Mouse (Mus musculus) intestine, postnatal 0 days (tissue): ENCODE results near the gene Kcna10. TPM values are rescaled to one million over a fixed set of nuclear protein-coding genes. Genes with fewer than 3 reads are reported as not detected.

Experiments
- ATAC-seq: fragments of 200-750 bp; cut with Nextera tagmentation; 2 replicates; pipeline ENCODE4 v1.8.0; 2017; ENCODE audit warnings: mild to moderate bottlenecking, moderate TSS enrichment, moderate library complexity
- H3K27ac ChIP-seq: fragments of 300-500 bp; sonication (generic); 2 replicates; pipeline ENCODE4 v1.5.1; 2014; ENCODE audit warnings: mild to moderate bottlenecking, low read depth, low read length, moderate library complexity
- H3K27me3 ChIP-seq: fragments of 300-500 bp; sonication (generic); replicated peaks from 2 replicates; pipeline ENCODE4 v1.6.1; 2014; ENCODE audit warnings: low read length, mixed read lengths; ENCODE audit not compliant: control insufficient read depth, insufficient read depth
- H3K36me3 ChIP-seq: fragments of 300-500 bp; sonication (generic); 2 replicates; pipeline ENCODE4 v1.6.1; 2014; ENCODE audit warnings: mild to moderate bottlenecking, moderate library complexity; ENCODE audit not compliant: control insufficient read depth, insufficient read depth
- H3K4me1 ChIP-seq: fragments of 300-500 bp; sonication (generic); replicated peaks from 2 replicates; pipeline ENCODE4 v1.6.1; 2014; ENCODE audit warnings: antibody characterized with exemption, low read length, mixed read lengths; ENCODE audit not compliant: control insufficient read depth, insufficient read depth
- H3K4me2 ChIP-seq: fragments of 300-500 bp; sonication (generic); replicated peaks from 2 replicates; pipeline ENCODE4 v1.6.1; 2014; ENCODE audit warnings: low read depth, mild to moderate bottlenecking, moderate library complexity
- H3K4me3 ChIP-seq: fragments of 300-500 bp; sonication (generic); 2 replicates; pipeline ENCODE4 v1.5.1; 2014; ENCODE audit warnings: low read depth, low read length
- H3K9ac ChIP-seq: fragments of 300-500 bp; sonication (generic); 2 replicates; pipeline ENCODE4 v1.6.1; 2014; ENCODE audit warnings: mild to moderate bottlenecking, low read depth, low read length
- H3K9me3 ChIP-seq: fragments of 300-500 bp; sonication (generic); 2 replicates; pipeline ENCODE4 v1.6.1; 2016; ENCODE audit warnings: mixed run types; ENCODE audit not compliant: control insufficient read depth
- CTCF ChIP-seq: sonication (generic); IDR thresholded peaks from 2 replicates; pipeline ENCODE4 v1.5.1; 2016; ENCODE audit warnings: low read depth, mild to moderate bottlenecking, control low read depth, antibody characterized with exemption, moderate library complexity
- WGBS: fragments of 180-500 bp; shearing (Covaris S2); extraction: QIAGEN DNeasy Blood & Tissue Kit; methylation state at CpG from one replicate; pipeline ENCODE4 v1.1.7; 2014; 5-methylcytosine and 5-hydroxymethylcytosine counted together
- polyA plus RNA-seq: library from polyadenylated mRNA; unstranded; fragments of >200 nt; fragmentation: Nextera tagmentation; extraction: Ambion mirVana; gene quantifications from 2 replicates; pipeline ENCODE4 v1.2.1, GENCODE M21; 2015

Gene Kcna10
- polyA plus RNA-seq, result not detected in 2 replicates

GRCm38 (mm10) chr3:107182756-107183155, at the start of gene Kcna10:
TSS of gene Kcna10 (plus strand) at chr3:107183056.
- Histone ChIP-seq H3K27ac (no peak within 1 kb of the TSS), H3K4me3 (no peak within 1 kb of the TSS), H3K9ac (no peak within 1 kb of the TSS), H3K9me3 (no peaks in the 10 kb centered on the region), H3K36me3 (no peaks in the 10 kb centered on the region), H3K4me1 (no peaks in the 10 kb centered on the region), H3K27me3 (no peaks in the 10 kb centered on the region), H3K4me2 (no peak within 1 kb of the TSS)
- ATAC-seq, result no peak
- WGBS, result 89% methylated on average over 1 of the region's 1 CpGs
- no peak for TF ChIP-seq CTCF

- no peak for TF ChIP-seq CTCF
- H3K27ac ChIP-seq, result no peak overlapping the region
- no peaks in the 10 kb centered on the region for H3K9me3 ChIP-seq
- H3K36me3 ChIP-seq, result no peaks in the 10 kb centered on the region
- WGBS, result 74% methylated on average over 3 of the region's 3 CpGs
- H3K9ac ChIP-seq, result no peak overlapping the region
- no peak overlapping the region for H3K4me3 ChIP-seq
- H3K4me1 ChIP-seq, result no peaks in the 10 kb centered on the region
- no peaks in the 10 kb centered on the region for H3K27me3 ChIP-seq
- H3K4me2 ChIP-seq, result no peak overlapping the region
- ATAC-seq, result no peak
These were observed 48.4 kb upstream of the Kcna10 start for GRCm38 (mm10) chr3:107134457-107134856.

GRCm38 (mm10) chr3:107147126-107147525, 35.7 kb upstream of the Kcna10 start:
- no peak for TF ChIP-seq CTCF
- ATAC-seq, result no peak
- no peaks in the 10 kb centered on the region for H3K27me3 ChIP-seq
- H3K4me1 ChIP-seq, result no peaks in the 10 kb centered on the region
- WGBS, result 74% methylated on average over 7 of the region's 7 CpGs
- no peak overlapping the region for H3K4me2 ChIP-seq
- no peak overlapping the region for H3K9ac ChIP-seq
- H3K36me3 ChIP-seq, result no peaks in the 10 kb centered on the region
- no peak overlapping the region for H3K4me3 ChIP-seq
- no peak overlapping the region for H3K27ac ChIP-seq
- H3K9me3 ChIP-seq, result no peaks in the 10 kb centered on the region

GRCm38 (mm10) chr3:107149006-107149405, 33.9 kb upstream of the Kcna10 start:
- WGBS, result 59% methylated on average over 3 of the region's 3 CpGs
- no peaks in the 10 kb centered on the region for H3K27me3 ChIP-seq
- no peak overlapping the region for H3K9ac ChIP-seq
- peak; percentile 73 for TF ChIP-seq CTCF
- H3K27ac ChIP-seq, result no peak overlapping the region
- no peak for ATAC-seq
- no peaks in the 10 kb centered on the region for H3K36me3 ChIP-seq
- H3K4me1 ChIP-seq, result no peaks in the 10 kb centered on the region
- no peaks in the 10 kb centered on the region for H3K9me3 ChIP-seq
- H3K4me3 ChIP-seq, result no peak overlapping the region
- H3K4me2 ChIP-seq, result no peak overlapping the region

- H3K27ac ChIP-seq, result no peak overlapping the region
- no peaks in the 10 kb centered on the region for H3K4me1 ChIP-seq
- no peaks in the 10 kb centered on the region for H3K36me3 ChIP-seq
- no peaks in the 10 kb centered on the region for H3K9me3 ChIP-seq
- H3K4me3 ChIP-seq, result no peak overlapping the region
- 54% methylated on average over 3 of the region's 3 CpGs for WGBS
- no peak overlapping the region for H3K9ac ChIP-seq
- TF ChIP-seq CTCF, result no peak
- no peaks in the 10 kb centered on the region for H3K27me3 ChIP-seq
- no peak for ATAC-seq
- no peak overlapping the region for H3K4me2 ChIP-seq
These were observed 32.4 kb upstream of the Kcna10 start for GRCm38 (mm10) chr3:107150469-107150868.

GRCm38 (mm10) chr3:107150872-107151540, 31.9 kb upstream of the Kcna10 start:
- no peaks in the 10 kb centered on the region for H3K9me3 ChIP-seq
- no peak overlapping the region for H3K4me3 ChIP-seq
- no peaks in the 10 kb centered on the region for H3K36me3 ChIP-seq
- WGBS, result 59% methylated on average over 7 of the region's 7 CpGs
- H3K9ac ChIP-seq, result no peak overlapping the region
- no peaks in the 10 kb centered on the region for H3K4me1 ChIP-seq
- H3K27ac ChIP-seq, result no peak overlapping the region
- H3K27me3 ChIP-seq, result no peaks in the 10 kb centered on the region
- no peak for ATAC-seq
- no peak for TF ChIP-seq CTCF
- no peak overlapping the region for H3K4me2 ChIP-seq
